Mouse (Mus musculus): ENCODE measurements around the gene Pdlim1.
"Not testable (repeated sequence)": the region's sequence is repeated elsewhere in the genome, so short reads cannot be mapped to it uniquely, and the experiment has no call there.

Gene Pdlim1

DNA sequence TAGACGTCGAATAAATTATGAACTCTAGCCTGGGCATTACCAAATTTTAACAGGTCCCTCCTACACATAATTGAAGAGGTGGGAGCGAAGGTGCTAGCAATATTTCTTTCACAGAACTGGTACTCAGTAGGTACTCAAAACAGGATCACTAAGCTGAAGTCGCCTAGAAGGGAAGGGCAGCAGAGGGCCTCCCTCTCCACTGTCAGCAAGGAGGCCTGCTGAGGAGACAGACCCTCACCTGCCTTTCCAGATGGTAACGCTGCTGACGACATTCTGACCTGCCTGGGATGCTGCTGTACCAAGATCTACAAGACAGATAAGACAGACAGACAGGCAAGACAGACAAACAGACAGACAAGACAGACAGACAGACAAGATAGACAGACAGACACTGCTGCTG lies 31.3 kb downstream of the Pdlim1 start:
- DNase-seq, result no peak

- no peak for DNase-seq
These were observed 33.3 kb downstream of the Pdlim1 start for GRCm38 (mm10) chr19:40238175-40238850.

DNA sequence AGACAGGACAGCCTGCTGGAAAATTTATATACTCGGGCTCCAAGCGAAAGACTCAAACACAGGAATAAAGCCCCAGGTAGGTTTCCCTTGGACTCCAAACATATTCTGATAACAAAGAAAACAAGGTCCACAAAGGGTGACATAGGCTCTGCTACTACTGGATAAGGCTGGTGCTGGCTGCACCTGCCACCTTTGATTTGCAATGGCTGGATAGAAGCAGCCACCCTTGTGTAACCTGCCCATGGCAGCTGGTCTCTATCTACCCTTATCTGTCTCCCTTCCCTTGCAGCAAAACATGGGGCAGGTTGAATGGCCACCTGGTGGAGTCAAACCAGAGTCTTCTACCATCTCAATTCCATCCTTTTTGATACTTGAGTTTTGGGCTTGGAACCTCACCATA lies 39.1 kb downstream of the Pdlim1 start:
- no peak for DNase-seq

DNA sequence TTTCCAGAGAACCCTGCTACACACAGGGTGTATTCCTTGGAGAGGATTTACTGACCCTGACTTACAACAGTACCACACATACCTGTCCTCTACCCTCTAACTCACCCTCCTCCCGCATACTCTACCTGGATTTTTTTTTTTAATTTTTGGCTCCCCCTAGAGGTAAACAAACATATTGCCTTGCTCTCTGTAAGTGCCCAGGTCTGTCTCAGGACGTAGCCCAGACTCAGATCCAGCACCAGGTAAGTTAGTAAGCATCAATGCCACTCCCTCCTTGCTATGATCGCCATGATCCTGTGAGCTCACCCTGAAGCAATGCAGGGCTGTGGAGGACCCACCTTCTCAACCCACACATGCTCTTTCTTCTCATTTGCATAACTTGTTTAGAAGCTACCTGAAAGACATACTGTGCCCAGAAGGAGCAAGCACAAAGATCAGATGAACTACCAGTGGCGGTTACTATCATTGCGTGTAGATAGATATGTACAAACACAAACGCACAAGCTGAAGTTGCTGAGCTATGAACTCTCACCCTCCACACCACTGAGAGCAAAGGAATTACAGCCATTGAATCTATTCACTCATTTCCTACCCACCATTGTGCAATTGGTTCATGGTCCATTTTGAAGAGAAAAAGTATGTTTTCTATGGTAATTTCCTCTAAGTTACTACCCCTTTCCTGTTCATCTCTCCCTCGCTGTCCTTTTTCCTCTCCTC lies 39.7 kb downstream of the Pdlim1 start:
- DNase-seq, result no peak

GRCm38 (mm10) chr19:40231074-40231738 lies 40.4 kb downstream of the Pdlim1 start:
- DNase-seq, result peak; percentile 12

DNA sequence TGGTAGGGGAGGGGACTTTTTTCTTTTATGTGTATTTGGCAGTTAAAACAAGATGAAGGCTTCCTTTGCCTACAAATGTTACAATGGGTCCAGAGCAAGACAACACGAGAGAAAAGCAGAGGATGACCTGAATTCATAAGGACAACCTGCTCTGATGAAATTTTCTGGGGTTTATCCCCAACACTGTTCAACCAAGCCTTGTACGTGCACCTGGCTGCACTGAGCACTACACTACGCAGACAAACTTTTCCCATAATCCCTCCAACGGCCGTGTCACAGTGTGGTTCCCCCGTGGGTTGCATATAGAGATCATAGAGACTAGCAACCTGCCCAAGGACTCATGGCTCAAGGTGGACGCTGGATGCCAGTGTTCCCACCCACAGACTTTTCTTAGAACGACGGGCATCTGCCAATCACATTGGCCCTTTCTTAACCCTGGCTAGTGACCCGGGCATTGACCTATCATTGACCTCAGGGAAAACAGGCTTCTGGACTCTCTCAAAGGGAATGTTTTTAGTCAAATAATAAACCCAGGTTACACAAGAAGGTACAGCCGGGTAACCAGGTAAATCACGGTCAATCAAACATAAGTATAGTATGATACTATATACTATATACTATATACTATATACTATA lies 45.0 kb downstream of the Pdlim1 start:
- DNase-seq, result peak; percentile 43

DNA sequence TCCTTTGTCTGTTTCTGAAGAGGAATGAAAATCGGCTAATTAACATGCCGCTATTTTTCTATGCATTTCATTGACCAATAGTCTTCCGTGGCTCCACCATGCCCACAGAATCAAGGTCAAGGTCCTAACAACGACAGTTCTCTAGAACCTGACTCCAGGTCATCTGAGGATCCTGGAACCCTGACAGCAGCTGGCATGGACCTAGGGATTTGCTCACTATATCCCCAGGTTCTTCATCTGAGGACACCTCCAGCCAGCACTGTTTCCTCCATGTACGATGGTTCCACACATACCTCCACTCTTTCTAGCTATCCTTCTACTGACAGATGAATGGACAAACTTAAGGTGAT lies 45.9 kb downstream of the Pdlim1 start:
- peak; percentile 70 for DNase-seq

GRCm38 (mm10) chr19:40225102-40225760 lies 46.4 kb downstream of the Pdlim1 start:
- DNase-seq, result peak; percentile 43

DNA sequence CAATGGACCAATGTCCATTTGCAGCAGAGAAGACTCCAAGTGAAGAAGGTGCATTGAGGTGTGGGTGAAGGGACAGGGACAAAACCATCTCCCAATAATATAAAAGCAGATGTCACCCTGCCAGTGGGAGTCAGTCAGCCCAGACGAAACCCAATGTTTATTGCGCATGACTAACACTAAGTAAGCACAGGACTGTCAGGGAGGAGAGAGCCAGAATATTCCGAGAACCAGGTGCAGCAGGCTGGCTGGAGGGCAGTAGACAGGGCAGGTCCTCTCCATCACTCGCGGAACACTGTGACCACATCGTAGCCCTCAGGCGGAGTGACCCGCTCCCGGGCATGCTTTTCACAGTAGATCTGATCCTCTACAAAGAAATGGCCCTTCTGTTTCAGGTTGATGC lies 49.3 kb downstream of the Pdlim1 start:
- not testable (repeated sequence) for DNase-seq

DNA sequence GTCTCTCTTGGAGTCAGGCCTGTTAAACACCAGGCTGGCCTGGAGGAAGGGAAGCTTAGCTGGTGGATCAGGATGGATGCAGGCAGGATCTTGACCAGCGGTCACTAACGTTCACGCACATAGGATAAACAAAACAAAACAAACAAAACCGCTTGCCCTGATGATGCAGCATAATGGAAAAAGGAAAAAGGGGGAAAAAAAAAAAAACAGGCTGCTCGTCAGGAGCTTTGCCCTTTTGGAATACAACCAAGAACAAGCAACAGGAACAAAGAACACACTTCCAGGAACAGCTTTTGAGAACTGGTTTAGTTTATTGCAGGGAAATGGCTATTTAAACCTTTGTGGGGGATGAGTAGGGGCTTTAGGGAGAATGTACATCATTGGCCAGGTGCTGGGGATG lies 50.8 kb downstream of the Pdlim1 start:
- no peak for DNase-seq

- not testable (repeated sequence) for DNase-seq
These were observed 68.7 kb downstream of the Pdlim1 start for GRCm38 (mm10) chr19:40202947-40203346.

GRCm38 (mm10) chr19:40190596-40190995 lies 81.0 kb downstream of the Pdlim1 start:
- DNase-seq, result no peak

GRCm38 (mm10) chr19:40187160-40187559 lies 84.5 kb downstream of the Pdlim1 start, which contains the start of gene Cyp2c70:
Gene Cyp2c70 (minus strand): TSS chr19:40187333.
- DNase-seq, result no peak

DNA sequence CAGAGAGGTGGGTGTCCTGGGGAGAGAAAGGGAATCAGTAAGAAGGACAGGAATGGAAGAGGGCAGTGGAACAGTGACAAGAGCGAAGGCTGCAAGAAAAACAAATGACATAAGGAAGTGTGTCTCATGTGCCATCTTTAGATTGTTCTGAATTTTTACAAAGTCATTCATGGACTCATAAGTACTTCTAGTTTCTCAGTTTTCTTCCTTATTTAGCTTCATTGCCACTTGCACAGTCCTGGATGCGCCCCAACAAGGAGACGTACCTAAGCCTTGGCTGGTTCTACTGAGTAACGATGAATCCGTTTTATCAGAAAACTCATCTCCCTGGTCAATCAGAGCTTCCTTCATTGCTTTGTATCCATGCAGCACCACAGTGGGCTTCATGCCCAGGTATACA lies 88.0 kb downstream of the Pdlim1 start:
- no peak for DNase-seq

DNA sequence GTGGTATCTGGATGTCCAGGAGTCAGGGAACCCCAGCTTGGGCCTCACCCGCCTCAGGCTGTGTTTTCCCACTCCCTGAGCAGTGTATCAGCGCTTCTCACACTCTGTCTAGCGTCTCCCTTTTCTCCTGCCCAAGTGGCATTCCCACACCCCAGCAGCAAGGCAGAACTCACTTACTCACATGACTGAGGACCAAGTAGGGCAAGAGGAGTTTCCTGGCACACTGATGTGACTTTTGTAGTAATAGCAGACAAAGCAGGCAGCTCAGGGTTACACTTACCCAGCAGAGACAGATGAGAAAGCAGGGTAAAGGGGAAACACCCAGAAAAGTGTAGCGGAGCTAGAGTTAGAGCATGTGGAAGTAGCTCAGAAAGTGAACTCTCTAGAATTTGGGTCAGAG lies 93.3 kb downstream of the Pdlim1 start:
- no peak for DNase-seq

All from kidney, adult 11 months (tissue).